Mouse (Mus musculus) midbrain, embryonic 13.5 days (tissue): ENCODE data around the gene Acot7. TPM values are rescaled to one million over a fixed set of nuclear protein-coding genes. Genes with fewer than 3 reads are reported as not detected.

Source experiments
- ATAC-seq: fragments of 200-750 bp; cut with Nextera tagmentation; 2 replicates; pipeline ENCODE4 v1.8.0; 2017; ENCODE audit warnings: mild to moderate bottlenecking, moderate TSS enrichment, moderate library complexity
- H3K27ac ChIP-seq: fragments of 300-500 bp; sonication (generic); 2 replicates; pipeline ENCODE4 v1.5.1; 2015; ENCODE audit warnings: inconsistent platforms, mild to moderate bottlenecking, moderate library complexity
- H3K27me3 ChIP-seq: fragments of 300-500 bp; sonication (generic); 2 replicates; pipeline ENCODE4 v1.6.1; 2015; ENCODE audit warnings: mild to moderate bottlenecking, inconsistent platforms
- H3K36me3 ChIP-seq: fragments of 300-500 bp; sonication (generic); 2 replicates; pipeline ENCODE4 v1.6.1; 2015; ENCODE audit warnings: mild to moderate bottlenecking, inconsistent platforms
- H3K4me1 ChIP-seq: fragments of 300-500 bp; sonication (generic); replicated peaks from 2 replicates; pipeline ENCODE4 v1.6.1; 2015; ENCODE audit warnings: inconsistent platforms
- H3K4me2 ChIP-seq: fragments of 300-500 bp; sonication (generic); replicated peaks from 2 replicates; pipeline ENCODE4 v1.6.1; 2015; ENCODE audit warnings: moderate library complexity, mild to moderate bottlenecking, inconsistent platforms
- H3K4me3 ChIP-seq: fragments of 300-500 bp; sonication (generic); replicated peaks from 2 replicates; pipeline ENCODE4 v1.5.1; 2015; ENCODE audit warnings: mild to moderate bottlenecking, inconsistent platforms
- H3K9ac ChIP-seq: fragments of 300-500 bp; sonication (generic); replicated peaks from 2 replicates; pipeline ENCODE4 v1.6.1; 2015; ENCODE audit warnings: mild to moderate bottlenecking, inconsistent platforms
- H3K9me3 ChIP-seq: fragments of 300-500 bp; sonication (generic); 2 replicates; pipeline ENCODE4 v1.6.1; 2016; ENCODE audit warnings: mild to moderate bottlenecking, inconsistent platforms
- WGBS: fragments of 180-500 bp; shearing (Covaris S2); methylation state at CpG from one replicate; pipeline ENCODE4 v1.1.7; 2015; 5-methylcytosine and 5-hydroxymethylcytosine counted together
- polyA plus RNA-seq: library from polyadenylated mRNA; unstranded; fragments of >200 nt; fragmentation: Nextera tagmentation; extraction: Ambion mirVana; gene quantifications from 2 replicates; pipeline ENCODE4 v1.2.1, GENCODE M21; 2015

Gene Acot7
- polyA plus RNA-seq, 1 experiment from 2014 or later = 206 TPM

DNA sequence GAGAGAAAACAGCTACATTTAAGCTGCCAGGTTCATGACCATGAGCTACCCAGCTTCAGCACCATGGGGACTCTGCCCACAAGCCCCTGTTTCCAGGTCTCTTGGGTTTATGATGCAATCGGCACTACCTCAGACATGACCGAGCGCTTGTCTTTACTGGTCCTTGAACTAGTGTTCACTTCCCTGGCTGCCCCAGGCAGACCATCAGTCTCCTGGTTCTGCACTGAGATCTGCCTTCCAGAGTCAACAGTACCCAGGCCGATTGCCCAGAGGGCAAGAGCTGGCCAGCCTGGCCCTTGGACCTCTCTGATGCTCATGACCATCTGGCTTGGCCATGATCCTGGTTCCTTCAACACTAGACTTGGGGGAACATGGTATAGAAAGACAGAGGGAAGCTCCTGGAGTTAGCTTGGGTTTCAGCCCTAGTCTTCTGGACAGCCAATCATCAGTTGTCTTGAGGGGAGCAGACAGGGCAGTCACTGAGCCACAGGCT is 54.5 kb downstream of the Acot7 start:
- no peak for ATAC-seq
- H3K4me2 ChIP-seq = no peak overlapping the region

DNA sequence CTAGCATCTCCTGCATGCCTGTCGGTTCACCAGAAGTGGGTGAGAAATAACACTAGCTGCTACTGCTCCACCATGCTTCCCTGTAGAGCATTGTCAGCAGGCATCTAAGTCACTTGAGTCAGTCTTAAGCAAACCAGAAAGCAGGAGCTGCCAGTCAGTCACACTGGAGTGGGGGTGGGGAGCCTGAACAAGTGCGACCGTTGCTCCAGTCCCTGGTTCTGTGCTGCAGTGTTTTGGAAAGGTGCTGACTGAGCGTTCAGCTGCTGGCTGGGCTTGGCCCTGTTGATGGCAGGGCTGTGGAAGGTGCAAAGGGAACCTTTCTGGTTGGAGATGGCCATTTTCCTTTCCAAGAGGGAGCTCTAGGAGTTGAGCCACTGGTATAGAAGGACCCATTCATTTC is 62.0 kb downstream of the Acot7 start:
- WGBS = 80% methylated on average over 4 of the region's 4 CpGs
- H3K9me3 ChIP-seq = no peaks in the 10 kb centered on the region
- ATAC-seq = no peak

More for the DNA sequence above, 54.5 kb downstream of the Acot7 start:
- 98% methylated on average over 4 of the region's 4 CpGs for WGBS
- Histone ChIP-seq H3K9me3 (no peaks in the 10 kb centered on the region), H3K27ac (no peak overlapping the region), H3K36me3 (peaks cover 46% of the 10 kb centered on the region), H3K4me1 (no peaks in the 10 kb centered on the region), H3K27me3 (0 out of 2 replicates have a peak, but pooled peaks cover 3% of the 10 kb centered on the region), H3K9ac (no peak overlapping the region), H3K4me3 (no peak overlapping the region)

DNA sequence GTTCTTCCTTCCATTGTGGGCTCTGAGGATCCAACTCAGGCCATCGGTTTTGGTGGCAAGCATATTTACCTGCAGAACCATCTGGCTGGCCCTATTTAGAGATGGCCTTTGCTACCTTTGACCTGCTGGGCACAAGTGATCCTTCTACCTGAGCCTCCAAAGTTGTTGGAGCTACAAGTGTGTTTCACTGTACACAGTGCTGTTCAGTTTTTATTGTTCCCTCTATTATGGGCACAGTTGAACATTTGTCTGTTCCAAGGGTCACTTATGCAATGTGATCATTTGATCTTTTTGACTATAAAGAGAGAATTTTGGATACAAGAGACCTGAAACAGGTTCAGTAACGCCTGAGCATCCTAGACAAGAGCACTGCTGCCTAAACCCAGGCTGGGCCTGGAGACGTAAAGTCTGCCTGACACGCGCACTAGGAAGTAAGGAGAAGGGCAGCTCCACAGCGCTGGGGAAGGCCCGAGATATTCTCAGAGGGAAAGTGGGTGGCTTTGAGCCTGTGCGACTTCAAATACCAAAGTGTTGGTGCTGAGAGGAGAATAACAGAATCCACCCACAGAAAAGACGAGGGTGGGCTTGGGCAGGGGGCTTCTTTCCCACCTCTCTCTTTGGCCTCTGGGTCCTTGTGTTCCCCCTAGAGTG is 65.4 kb downstream of the Acot7 start:
- Histone ChIP-seq H3K9ac (no peak overlapping the region), H3K4me2 (no peak overlapping the region), H3K4me1 (0 out of 2 replicates have a peak, but pooled peaks cover 6% of the 10 kb centered on the region), H3K4me3 (no peak overlapping the region), H3K27ac (no peak overlapping the region), H3K36me3 (peaks cover 30% of the 10 kb centered on the region), H3K9me3 (no peaks in the 10 kb centered on the region), H3K27me3 (no peaks in the 10 kb centered on the region)
- 92% methylated on average over 9 of the region's 9 CpGs for WGBS
- no peak for ATAC-seq

More for the DNA sequence above, 62.0 kb downstream of the Acot7 start:
- Histone ChIP-seq H3K9ac (no peak overlapping the region), H3K4me1 (no peaks in the 10 kb centered on the region), H3K27ac (no peak overlapping the region), H3K36me3 (peaks cover 54% of the 10 kb centered on the region), H3K4me3 (no peak overlapping the region), H3K4me2 (no peak overlapping the region), H3K27me3 (no peaks in the 10 kb centered on the region)

DNA sequence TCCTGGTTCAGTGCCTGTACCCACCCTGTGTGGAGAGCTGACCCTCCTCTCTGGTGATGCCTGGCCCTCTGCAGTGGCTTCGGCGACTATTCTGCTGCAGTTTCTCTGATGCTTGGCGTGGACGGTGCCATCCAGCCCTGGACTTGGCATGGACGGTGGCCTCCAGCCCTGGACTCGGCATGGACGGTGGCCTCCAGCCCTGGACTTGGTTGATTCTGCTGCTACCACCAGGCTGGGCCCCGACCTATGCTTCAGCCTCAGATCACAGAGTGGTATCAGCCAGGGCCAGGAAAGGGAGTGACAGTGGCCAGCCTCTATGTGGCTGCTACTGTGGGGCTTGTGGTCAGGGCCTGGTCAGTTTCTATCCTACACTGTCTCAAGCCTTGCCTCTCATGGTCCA is 66.0 kb downstream of the Acot7 start:
- no peak overlapping the region for H3K4me2 ChIP-seq
- 97% methylated on average over 8 of the region's 8 CpGs for WGBS
- H3K36me3 ChIP-seq = peaks cover 24% of the 10 kb centered on the region
- no peak overlapping the region for H3K27ac ChIP-seq
- H3K9me3 ChIP-seq = no peaks in the 10 kb centered on the region
- no peak overlapping the region for H3K9ac ChIP-seq
- H3K4me3 ChIP-seq = no peak overlapping the region
- H3K27me3 ChIP-seq = no peaks in the 10 kb centered on the region
- no peak for ATAC-seq
- H3K4me1 ChIP-seq = 0 out of 2 replicates have a peak, but pooled peaks cover 6% of the 10 kb centered on the region

DNA sequence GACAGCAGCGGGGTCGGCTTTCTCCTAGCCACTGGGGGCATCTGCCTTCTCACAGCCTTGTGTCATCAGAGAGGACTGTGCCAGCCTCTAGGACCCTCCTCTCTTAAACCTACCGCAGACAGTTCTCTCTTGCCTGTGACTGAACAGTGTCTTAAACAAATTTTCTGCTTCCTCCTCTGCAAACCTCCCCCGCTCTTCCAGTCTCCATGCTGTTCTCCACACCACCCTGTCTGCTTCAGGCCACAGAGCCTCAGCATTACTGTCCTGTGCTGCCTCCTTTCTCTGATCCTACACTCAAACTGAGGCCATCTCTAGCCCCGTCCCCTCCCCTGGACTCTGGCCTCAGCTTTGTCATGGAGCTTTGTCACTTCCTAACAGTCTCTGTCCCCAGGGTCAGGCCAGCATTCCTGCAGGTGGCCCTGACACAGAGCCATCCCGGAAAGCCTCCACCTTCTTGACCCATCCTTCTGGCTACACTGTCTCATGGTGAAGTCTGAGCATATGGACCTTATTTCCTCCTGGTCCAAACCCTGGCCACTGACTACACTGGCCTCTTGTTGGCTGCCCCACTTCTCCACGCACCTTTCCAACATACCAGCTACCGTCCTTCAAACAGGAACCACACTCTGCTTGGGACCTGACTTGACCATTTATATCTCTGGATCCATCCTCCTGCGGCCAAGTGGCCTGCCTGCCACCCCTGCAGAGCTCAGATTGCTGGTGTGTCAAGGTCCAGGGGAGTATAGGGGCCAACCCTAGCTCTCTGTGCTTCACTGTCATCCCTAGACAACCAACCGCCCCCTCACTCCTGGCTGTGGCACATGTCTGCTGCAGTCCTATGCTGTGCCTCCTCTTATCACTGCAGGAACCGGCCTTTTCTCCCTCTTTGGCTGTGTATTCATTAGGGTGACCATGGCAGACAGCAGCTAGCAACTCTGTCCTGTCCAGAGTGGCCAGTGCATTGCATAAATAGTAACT is 66.9 kb downstream of the Acot7 start:
- Histone ChIP-seq H3K27ac (no peak overlapping the region), H3K4me2 (no peak overlapping the region), H3K9me3 (no peaks in the 10 kb centered on the region), H3K9ac (no peak overlapping the region), H3K27me3 (no peaks in the 10 kb centered on the region), H3K4me3 (no peak overlapping the region), H3K4me1 (0 out of 2 replicates have a peak, but pooled peaks cover 6% of the 10 kb centered on the region), H3K36me3 (peaks cover 23% of the 10 kb centered on the region)
- no peak for ATAC-seq
- 88% methylated on average over 11 of the region's 11 CpGs for WGBS

DNA sequence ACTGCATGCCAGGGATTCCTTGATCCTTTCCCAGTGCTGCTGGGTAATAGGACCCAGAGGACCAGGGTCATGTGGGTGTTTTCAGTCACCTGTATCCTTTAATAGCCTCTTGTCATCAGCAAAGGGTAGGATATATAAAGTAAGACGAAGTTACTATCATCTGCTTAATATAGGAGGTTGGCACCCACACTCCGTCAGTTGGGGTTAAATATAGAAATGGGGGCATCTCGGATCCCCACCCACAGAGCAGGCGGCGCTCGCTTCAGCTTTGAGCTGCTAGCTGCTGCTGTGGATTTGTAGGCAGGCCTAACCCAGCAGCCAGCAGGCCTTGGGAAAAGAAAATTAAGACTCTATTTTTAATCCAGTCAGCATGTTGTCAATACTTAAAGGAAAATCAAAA is 68.1 kb downstream of the Acot7 start:
- Histone ChIP-seq H3K27me3 (no peaks in the 10 kb centered on the region), H3K9ac (no peak overlapping the region), H3K4me1 (0 out of 2 replicates have a peak, but pooled peaks cover 6% of the 10 kb centered on the region), H3K27ac (no peak overlapping the region), H3K4me3 (no peak overlapping the region), H3K9me3 (no peaks in the 10 kb centered on the region), H3K36me3 (peaks cover 12% of the 10 kb centered on the region), H3K4me2 (no peak overlapping the region)
- ATAC-seq = no peak
- 83% methylated on average over 6 of the region's 6 CpGs for WGBS

DNA sequence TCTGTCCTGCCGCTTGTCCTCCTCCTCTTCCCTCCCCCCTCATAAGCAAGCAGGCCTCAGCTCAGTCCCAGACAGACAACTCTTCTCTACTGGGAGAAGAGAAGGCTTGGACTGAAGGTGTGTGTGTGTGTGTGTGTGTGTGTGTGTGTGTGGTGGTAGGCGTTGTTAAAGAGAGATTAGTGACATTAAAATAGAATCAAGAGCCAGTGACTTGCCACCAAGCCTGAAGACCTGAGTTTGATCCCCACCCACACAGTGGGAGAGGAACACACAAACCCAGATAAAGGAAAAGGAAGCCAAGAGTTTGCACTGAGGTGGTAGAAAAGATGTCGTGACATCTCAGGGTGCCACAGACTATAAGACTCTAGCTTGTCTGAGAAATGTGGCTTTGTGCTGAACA is 69.3 kb downstream of the Acot7 start:
- Histone ChIP-seq H3K4me3 (no peak overlapping the region), H3K9ac (no peak overlapping the region), H3K9me3 (no peaks in the 10 kb centered on the region), H3K27ac (no peak overlapping the region), H3K4me2 (no peak overlapping the region), H3K4me1 (0 out of 2 replicates have a peak, but pooled peaks cover 6% of the 10 kb centered on the region), H3K36me3 (peaks cover 3% of the 10 kb centered on the region; the same call in 1 of the 2 replicates), H3K27me3 (no peaks in the 10 kb centered on the region)
- ATAC-seq = no peak
- WGBS = 82% methylated on average over 3 of the region's 3 CpGs

DNA sequence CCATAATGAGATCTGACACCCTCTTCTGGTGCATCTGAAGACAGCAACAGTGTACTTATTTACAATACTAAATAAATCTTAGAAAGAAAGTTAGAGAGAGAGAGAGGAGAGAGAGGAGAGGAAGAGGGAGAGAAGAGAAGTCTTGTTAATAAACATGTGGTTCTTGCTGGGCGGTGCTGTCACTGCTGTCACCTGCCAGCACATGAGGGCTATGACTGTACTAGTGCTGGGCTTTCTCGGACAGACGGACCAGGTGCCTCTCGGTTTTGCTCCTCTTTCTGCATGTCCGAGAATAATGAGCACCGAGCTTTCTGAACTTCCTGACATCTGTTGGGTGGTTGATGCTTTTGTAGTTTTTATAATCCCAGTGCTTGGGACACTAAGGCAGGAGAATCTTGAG is 72.7 kb downstream of the Acot7 start:
- Histone ChIP-seq H3K4me2 (no peak overlapping the region), H3K4me3 (no peak overlapping the region), H3K36me3 (peaks cover 25% of the 10 kb centered on the region), H3K4me1 (0 out of 2 replicates have a peak, but pooled peaks cover 6% of the 10 kb centered on the region), H3K9me3 (no peaks in the 10 kb centered on the region), H3K27ac (no peak overlapping the region), H3K9ac (no peak overlapping the region), H3K27me3 (no peaks in the 10 kb centered on the region)
- ATAC-seq = no peak
- 89% methylated on average over 6 of the region's 6 CpGs for WGBS

DNA sequence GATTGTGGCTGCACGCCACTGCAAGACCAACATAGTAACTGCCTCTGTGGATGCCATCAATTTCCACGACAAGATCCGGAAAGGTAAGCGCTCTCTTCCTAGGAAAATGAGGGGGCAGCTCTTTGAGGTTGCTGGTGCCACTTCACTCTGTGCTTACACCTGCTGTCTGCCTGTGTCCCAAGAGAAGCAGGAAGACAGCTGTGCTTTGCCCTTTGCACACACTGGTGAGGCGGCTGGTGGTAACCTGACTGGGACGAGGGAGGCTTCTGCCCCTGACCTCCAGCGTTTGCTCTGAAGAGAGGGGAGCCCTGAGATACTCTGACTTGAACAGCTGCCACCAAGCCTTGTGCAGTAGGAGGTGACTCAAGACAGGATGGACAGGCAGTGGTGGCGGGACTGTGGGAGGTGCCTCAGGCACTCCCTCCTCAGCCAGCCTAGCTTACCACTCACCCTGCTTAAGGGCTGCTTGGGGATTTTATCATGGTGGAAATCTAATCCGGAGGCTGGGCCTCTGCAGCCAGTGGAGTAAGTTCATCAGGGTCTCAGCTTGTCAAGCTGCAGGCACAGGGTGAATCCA is 75.3 kb downstream of the Acot7 start:
- Histone ChIP-seq H3K36me3 (peaks cover 21% of the 10 kb centered on the region), H3K27ac (no peak overlapping the region), H3K27me3 (no peaks in the 10 kb centered on the region), H3K4me1 (peaks cover 4% of the 10 kb centered on the region; the same call in 1 of the 2 replicates), H3K4me2 (no peak overlapping the region), H3K9ac (no peak overlapping the region), H3K9me3 (no peaks in the 10 kb centered on the region), H3K4me3 (no peak overlapping the region)
- WGBS = 81% methylated on average over 9 of the region's 9 CpGs
- no peak for ATAC-seq

DNA sequence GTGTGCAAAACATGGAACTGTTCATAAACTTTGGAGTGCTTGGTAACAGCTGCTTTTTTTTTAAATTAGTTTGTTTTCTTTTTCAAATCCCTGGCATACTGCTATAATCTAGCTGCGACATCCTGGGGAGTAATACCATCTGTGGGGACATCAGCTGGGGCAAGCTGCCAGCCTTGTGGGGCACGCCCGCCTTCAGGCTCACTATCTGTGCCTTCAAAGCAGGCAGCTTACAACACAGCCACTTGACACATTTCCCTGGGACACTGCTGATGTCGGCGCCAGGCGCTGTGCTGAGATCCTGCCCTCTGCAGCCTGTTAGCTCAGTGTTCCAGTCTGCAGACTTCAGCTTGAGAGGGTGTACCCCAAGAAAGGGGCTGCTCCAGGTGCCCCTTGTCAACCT is 79.1 kb downstream of the Acot7 start:
- no peak for ATAC-seq
- H3K27ac ChIP-seq = no peak overlapping the region
- H3K4me1 ChIP-seq = peaks cover 4% of the 10 kb centered on the region; the same call in 1 of the 2 replicates
- no peak overlapping the region for H3K9ac ChIP-seq
- 74% methylated on average over 6 of the region's 6 CpGs for WGBS
- H3K9me3 ChIP-seq = no peaks in the 10 kb centered on the region
- H3K27me3 ChIP-seq = no peaks in the 10 kb centered on the region
- H3K4me2 ChIP-seq = no peak overlapping the region
- H3K36me3 ChIP-seq = peaks cover 36% of the 10 kb centered on the region
- no peak overlapping the region for H3K4me3 ChIP-seq

DNA sequence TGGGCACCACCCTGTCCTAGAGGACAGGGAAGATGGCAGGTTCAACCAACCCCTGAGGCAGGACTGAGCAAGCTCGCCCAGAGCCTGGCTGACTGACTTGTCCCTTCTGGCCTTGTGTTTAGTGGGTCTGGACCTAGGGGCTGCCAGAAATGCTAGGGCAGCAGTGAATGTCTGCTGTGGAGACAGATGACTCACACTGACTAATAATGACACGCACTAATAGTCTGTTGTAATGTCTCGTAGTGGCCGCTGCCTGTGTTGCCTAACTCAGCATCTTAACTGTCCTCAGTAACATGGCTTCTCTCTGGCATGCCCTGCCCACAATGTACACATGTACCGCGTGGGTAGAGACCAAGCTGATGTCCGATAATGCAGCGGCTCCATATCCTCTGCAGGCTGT is 82.5 kb downstream of the Acot7 start:
- Histone ChIP-seq H3K9ac (no peak overlapping the region), H3K27me3 (no peaks in the 10 kb centered on the region), H3K36me3 (peaks cover 18% of the 10 kb centered on the region), H3K4me1 (peaks cover 16% of the 10 kb centered on the region), H3K9me3 (no peaks in the 10 kb centered on the region), H3K4me2 (no peak overlapping the region), H3K4me3 (no peak overlapping the region), H3K27ac (no peak overlapping the region)
- WGBS = 93% methylated on average over 8 of the region's 8 CpGs
- no peak for ATAC-seq

DNA sequence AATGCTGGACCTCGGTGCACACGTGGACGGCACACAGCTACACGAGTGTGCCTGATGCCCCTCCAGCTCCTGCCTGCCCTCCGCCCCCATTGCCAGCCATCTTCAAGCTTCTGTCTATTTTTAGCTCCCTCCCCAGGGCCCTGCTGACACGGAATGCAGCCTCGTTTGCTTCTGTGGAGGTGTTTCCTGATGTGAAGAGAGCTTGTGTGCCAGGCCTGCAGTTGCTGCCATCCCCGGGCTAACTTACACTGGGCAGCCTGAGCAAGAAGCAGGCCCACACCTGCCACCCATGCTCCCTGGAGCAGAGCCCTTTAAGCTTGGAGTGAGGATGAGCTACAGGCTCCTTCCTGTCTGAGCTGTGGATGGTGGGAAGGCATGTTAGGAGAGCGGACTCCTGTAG is 84.3 kb downstream of the Acot7 start:
- H3K4me1 ChIP-seq = peaks cover 20% of the 10 kb centered on the region
- H3K27me3 ChIP-seq = no peaks in the 10 kb centered on the region
- H3K4me2 ChIP-seq = no peak overlapping the region
- 79% methylated on average over 9 of the region's 9 CpGs for WGBS
- H3K9ac ChIP-seq = no peak overlapping the region
- no peak for ATAC-seq
- H3K9me3 ChIP-seq = no peaks in the 10 kb centered on the region
- H3K4me3 ChIP-seq = no peak overlapping the region
- no peak overlapping the region for H3K27ac ChIP-seq
- peaks cover 18% of the 10 kb centered on the region for H3K36me3 ChIP-seq
